Mouse (Mus musculus) olfactory bulb, adult 2 months (tissue): ENCODE data around the gene Tssk2.

Source experiments
- CTCF ChIP-seq: fragments of 200-500 bp; IDR thresholded peaks from 2 replicates; pipeline ENCODE4 v1.5.1; 2012; ENCODE audit warnings: low read depth, mild to moderate bottlenecking, low read length, moderate library complexity; ENCODE audit not compliant: insufficient read depth
- POLR2A ChIP-seq: fragments of 200-500 bp; IDR thresholded peaks from 2 replicates; pipeline ENCODE4 v1.6.1; 2012; ENCODE audit warnings: mild to moderate bottlenecking, low read depth, low read length, moderate library complexity; ENCODE audit not compliant: insufficient read depth

- no peak for TF ChIP-seq CTCF
- TF ChIP-seq POLR2A, result no peak
Measured at GRCm38 (mm10) chr16:17865293-17865692, 33.1 kb upstream of the Tssk2 start.
